Mouse (Mus musculus) liver, postnatal 0 days (tissue): ENCODE results near the gene Otulinl.

Experiments
- CTCF ChIP-seq: sonication (generic); IDR thresholded peaks from 2 replicates; pipeline ENCODE4 v1.5.1; 2016; ENCODE audit warnings: antibody characterized with exemption, low read depth
- EP300 ChIP-seq: IDR thresholded peaks from 2 replicates; pipeline ENCODE4 v1.6.1; 2016; ENCODE audit warnings: antibody characterized with exemption, low read depth, mild to moderate bottlenecking

GRCm38 (mm10) chr15:27656626-27657025 lies 24.8 kb downstream of the Otulinl start:
- TF ChIP-seq CTCF (no peak), EP300 (no peak)
